Mouse (Mus musculus) urinary bladder, postnatal 14 days (tissue): ENCODE measurements around the gene Snrk.
"Not testable (repeated sequence)": the region's sequence is repeated elsewhere in the genome, so short reads cannot be mapped to it uniquely, and the experiment has no call there.

Experiments
- DNase-seq: peaks from one replicate; pipeline ENCODE4 v3.0.0; 2021; ENCODE audit warnings: low spot score

The Snrk gene

DNA sequence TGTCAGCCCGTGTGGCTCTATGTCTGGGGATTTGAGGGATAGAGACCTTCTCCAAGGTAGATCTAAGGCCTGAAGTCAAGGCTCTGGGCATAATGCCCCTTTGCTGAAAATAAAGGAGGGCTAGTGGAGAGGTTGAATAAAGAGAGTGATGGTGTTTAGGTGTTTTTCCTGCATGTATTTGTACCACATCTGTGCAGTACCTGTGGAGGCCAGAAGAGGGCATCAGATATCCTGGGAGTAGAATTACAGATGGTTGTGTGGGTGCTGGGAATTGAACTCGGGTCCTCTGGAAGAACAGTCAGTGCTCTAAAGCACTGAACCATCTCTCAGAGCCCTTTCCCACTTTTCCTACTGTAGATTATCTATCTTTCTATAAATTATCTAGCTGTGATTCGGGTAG lies 27.7 kb downstream of the Snrk start:
- DNase-seq = no peak

DNA sequence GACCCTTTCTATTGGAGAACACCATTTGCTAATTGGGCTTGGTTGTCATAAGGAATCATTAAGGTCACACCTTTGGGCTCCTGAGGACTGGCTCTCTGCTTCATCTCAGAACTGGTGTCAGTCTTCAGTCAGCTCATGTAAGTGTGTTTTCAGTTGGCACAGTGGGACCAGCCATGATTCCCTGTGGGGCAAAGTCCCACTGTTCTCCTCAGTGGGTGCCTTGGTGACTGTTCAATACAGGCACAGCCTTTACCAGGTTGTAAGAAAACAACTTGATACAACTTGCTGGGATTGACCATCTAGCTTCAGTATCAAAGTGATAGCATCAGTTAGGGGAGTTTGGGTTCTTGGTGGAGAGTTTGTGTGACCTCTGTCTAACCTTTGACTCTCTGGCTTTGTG lies 28.6 kb downstream of the Snrk start:
- no peak for DNase-seq

DNA sequence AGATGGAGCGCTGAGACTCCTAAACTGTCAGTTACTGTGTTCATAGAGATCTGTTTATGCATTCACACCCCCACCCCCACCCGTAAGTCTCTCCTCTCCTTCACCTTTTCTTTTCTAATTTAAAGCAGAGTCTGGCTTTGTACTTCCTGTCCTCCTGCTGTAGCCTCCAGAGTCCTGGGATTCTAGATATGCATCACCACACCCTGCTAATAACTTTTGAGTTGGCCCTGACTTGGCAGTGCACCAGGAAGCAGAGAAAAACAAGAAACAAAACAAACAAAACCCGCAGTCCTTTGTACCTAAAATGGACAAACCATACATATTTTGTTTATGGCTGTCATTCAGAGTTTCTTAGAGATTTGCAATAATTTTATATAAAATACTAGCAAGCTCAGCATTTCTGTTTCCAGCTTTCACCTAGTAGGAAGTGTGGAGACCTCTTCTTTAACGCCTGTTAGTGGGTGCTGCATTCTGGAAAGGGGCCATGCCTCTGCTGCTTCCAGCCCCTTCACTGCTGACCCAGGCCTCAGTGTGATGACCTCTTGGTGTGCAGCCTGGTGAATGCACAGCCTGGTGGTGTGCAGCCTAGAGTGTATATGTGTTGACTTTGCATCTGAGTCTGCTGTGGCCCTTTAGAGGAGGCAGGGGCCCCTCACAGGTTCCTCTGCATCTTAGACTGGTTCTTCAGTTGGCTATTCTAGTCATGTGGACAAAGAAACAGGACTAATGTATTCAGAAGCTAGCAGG lies 29.2 kb downstream of the Snrk start:
- DNase-seq = peak; percentile 63

DNA sequence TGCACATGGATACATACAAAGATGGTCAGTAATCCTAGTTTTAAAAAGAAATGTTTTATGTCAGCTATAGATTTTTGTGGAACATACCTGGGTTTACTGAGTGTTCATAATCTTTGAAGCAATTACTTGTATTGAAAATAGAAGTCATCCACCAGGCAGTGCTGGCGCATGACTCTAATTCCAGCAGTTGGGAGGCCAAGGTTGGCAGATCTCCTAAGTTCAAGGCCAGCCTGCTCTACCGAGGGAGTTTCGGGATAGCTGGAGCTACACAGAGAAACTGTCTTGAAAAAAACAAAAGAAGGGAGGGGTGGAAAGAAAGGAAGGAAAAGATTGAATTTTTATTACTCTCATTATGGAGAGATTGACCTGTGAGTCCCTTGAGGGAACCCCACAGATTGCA lies 31.3 kb downstream of the Snrk start:
- no peak for DNase-seq

DNA sequence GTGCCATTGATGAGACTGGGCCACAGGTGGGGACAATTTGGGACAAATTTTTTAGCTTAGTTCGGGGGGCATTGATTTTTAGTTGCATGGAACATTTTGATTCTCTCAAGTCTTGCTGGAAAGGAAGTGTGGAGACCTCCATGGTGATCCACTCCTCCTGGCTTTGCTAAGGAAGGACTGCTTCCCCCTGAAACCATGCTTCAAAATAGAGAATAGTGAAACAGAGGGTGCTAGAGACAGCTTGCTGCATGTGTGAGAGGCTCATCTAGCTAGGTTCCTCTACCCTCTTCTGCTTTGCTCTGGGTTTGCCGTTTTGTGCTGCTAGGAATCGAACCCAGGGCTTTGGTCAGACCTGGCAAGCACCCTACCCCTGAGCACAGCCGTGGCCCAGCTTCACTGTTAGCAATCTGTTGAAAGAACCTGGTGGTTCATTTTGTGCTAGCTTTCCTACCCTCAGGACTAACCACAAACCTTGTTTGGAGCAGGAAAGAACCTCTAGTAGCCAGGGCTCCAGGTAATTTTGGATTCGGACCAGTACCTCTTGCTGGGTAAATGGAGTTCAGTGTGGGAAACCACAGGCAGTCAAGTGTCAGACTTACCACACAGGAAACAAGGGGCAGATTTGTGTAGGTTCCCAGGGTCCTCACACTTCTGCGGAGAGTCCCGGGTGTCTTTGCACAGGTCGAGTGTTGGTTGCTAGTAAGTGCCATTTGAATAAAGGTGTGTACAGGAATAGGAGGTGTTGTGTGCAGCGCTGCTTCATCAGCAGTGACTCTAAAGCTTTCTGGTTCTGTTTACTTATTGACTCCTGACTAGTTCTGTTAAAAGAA lies 33.1 kb downstream of the Snrk start:
- no peak for DNase-seq

DNA sequence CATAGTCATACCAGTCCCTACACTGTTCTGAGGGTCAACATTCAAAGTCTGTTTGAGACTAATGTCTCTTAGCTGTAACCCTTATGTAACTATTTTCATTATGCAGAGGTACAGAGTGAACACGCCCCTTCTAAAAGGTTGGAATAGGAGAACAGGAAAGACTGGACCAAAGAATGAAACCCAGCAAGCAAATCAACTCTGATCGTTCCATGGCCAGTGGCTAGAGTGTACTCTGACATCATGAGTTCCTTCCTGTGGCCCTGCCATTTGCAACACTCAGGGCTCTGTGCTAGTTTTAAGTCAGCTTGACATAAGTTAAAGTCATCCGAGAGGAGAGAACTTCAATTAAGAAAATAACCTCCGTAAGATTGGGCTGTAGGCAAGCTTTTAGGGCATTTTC lies 35.0 kb downstream of the Snrk start:
- DNase-seq = peak; percentile 33

DNA sequence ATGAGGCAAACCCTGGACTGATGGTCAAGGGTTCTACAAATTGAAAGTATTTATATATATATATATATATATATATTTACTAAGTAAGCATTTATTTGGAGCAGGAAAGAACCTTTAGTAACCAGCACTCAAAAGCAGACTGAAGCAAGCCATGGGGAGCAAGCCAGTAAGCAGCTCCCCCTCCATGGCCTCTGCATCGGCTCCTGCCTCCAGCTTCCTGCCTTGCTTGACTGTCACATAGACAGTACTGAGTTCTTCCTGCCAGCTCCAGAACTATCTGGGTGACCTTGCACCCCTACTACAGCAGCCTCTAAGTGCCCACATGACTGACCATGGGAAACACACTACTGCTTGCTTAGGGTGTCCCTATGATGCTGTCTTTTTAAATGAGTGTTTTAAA lies 35.4 kb downstream of the Snrk start:
- DNase-seq = no peak

DNA sequence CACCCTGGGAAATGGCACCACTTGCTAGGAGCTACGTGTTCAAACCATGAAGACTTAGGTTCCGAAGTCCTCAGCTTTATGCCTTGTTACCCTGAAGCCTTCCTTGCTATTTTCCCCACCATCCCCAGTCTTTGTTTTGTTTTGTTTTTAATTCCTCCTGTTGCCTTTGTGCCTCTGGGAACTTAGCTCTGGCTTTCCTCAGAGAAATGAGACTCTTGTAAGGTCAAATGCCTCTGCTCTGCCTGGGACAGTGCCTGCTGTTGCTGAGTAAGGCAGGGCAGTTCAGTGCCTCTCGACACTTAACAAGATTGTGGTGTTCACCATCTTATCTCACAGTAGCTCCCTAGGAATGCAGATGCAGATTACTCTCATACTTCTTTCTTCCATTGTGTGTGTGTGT lies 36.4 kb downstream of the Snrk start:
- no peak for DNase-seq

DNA sequence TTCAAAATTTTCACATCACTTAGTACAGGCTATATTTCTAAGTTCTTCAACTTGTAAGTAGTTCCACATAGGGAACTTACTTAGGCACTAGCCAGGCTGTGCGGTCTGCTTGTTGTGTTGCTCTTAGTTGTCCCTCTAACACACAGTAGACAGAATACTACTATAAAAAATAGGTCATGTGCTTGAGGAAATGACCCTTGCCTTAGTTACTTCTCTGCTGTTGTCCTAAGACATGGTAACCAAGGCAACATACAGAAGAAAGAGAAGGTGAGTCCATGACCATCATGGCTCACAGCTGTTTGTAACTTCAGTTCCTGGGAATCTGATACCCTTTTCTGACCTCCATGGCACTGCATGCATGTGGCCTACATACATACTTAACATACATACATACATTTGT lies 38.1 kb downstream of the Snrk start:
- no peak for DNase-seq

DNA sequence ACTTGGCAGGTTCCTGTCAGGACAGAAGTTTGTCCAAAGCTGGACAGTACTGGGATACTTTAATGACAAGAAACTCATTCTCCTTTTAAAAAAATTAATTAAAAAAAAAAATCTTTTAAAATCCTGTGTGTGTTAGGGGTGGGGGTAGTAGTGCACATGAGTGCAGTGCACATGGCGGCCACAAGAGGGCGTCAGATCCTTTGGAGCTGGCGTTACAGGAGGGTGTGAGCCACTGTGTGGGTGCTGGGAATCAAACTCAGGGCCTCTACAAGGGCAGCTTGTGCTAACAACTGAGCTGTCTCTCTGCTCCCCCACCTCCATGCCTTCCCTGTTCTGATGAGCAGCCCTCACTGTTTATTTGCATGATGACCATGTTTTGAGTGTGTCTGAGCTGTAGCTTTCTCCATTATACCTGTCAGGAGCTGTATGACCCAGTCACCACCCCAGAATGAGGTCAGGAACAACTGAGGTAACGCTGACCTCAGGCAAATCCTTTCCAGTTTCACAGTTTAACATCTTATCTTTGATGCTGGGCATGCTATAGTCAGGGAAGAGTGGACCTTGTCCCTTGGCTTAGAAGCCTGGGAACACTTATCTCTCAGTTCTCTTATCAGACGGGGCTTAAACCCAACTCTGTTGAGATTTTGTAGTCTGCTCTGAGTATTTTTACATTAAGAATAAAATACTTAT lies 39.5 kb downstream of the Snrk start:
- DNase-seq = no peak

DNA sequence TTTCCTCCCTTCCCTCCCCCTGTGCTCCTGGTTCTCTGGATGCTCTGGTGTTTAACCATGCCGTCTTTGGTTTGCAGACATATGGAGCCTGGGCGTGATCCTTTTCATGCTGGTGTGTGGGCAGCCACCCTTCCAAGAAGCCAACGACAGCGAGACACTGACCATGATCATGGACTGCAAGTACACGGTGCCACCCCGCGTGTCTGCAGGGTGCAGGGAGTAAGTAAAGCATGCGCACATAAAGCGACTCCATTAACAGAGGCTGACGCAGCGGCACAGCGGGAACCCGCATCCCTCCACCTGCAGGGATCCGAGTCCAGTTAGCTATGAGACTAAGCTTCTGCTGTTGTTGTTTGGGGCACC lies 40.0 kb downstream of the Snrk start:
- no peak for DNase-seq

DNA sequence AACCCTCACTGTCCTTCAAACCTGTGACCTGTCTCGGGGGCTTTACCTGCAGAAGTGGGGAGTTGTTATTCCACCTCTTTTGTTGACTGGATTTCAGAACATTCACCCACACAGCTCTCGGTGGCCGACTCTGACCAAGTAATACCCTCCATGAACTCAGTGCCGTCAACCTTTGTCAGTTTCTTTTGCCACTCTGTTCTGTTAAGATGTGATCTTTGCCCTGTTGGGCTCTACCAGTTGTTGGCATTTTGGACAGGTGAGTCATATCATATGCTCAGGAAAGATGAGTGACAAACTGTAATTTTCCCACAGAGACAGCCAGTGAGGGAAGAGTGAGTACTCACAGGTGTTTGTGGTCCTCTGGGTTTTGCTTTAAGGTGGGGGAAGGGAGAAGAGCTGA lies 47.5 kb downstream of the Snrk start:
- no peak for DNase-seq

DNA sequence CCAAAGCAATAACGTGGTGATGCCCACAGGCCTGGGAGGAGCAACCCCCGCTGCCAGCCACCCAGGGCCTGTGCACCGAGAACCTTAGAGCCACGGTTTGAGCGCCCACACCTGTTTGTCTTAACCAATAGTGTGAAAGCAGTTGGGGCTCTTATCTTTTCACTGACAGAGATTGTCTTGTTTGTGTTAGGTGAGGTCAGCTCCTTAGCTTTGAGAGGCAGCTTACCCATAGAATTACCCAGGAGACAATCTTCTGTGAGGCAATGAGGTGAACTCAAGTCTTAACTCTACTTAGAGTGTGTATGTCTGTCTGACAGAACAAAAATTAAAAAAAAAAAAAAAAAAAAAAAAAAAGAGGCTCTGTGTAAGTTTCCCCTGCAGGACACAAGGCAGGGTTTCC lies 50.7 kb downstream of the Snrk start:
- DNase-seq = not testable (repeated sequence)

DNA sequence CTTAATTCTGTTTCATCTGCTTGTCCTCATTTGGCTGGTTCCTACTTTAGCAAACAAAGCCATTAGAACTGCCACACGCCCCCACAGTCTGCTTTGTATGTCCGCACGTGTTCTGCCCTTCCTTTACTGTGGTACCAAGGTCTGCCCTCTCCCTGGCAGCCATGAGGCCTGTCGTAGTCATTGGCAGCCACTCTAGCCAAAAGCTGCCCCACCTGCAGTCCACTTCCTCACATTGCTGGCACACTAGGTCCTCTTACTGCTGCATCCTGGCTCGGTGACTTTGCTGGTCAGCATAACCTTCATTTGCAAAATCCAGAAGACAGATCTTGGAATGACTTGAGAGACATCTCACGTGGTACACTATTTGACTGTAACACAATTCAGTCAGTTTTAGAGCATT lies 52.8 kb downstream of the Snrk start:
- DNase-seq = no peak

DNA sequence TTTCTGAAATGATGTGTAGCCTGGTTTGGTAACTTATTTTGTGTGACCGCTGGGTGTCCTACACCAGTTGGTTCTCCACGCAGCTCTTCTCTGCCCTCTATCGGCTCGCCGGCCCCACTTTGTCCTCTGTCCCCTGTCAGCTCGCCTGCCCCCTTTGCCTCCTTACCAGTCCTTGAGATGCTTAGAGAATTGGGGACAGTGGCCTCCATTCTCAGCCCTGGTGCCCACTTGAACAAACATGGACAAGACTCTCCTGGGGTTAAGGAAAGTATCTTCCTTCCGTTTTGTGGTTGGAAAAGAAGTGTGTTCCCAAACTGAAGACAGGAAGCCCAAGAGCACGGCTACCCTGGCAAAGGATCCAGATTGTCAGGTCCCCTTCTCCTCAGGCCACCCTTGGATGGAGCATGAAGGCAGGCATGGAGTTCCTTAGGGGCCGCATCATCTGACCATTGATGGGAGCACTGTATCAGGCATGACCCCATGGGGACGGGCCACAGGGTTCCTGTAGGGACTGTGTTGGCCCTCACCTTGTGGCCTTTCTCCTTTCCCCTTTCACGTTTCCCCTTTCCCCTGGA lies 55.6 kb downstream of the Snrk start:
- DNase-seq = no peak

DNA sequence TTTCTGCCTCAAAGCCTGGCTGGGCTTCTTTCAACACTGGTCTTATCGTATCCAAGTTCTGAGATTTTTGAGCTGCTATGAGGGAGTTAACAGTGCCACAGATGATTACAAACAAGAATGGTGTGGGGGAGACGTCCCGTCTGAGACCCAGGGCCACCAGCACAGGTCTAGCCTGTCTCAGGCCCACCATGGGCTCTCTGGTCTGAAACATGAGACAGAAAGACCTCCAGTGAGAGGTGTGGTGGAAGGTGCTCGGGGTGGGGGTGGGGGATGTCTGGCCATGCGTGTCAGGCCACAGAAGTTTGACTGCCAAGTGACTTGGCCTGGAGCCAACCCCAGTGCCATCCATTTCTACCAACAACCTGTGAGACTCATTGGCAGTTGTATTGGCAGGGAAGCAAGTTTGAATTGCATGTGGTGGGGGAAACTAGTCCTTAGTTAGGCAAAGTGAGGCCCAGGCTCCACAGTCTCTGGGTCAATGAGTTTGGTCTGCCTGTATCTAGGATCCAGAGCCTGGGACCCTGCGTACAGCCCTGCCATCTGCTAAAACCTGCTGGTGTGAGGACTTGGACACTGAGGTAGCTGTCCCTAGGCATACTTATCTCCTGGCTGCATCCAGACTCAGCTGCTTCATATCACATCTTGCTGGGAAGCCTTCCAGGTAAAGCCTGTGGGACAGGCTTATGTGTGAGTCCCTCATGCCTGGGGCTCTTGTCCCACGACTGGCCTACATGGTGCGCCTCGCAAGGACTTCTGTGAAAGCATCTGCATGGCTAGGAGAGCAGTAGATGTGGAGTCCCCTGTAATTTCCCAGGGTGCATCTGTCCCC lies 56.6 kb downstream of the Snrk start:
- no peak for DNase-seq

DNA sequence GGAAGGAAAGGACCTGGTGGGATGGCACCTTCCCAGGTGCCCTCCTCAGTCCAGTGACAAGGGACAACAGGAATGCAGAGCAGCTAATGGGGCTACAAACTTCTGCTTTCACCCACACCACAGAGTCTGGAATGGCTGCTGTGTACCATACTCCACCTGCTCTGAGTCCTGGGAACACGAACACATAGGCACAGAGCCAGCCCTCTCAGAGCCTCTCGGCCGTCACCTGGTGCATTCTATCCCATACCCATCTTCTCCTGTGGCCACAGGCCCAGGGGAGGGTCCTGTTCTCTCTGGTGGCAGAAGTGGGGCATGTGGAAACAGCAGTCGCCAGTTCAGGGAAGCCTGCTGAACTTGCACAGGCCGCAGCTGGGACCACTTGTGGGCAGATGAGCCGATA lies 57.7 kb downstream of the Snrk start:
- DNase-seq = no peak

DNA sequence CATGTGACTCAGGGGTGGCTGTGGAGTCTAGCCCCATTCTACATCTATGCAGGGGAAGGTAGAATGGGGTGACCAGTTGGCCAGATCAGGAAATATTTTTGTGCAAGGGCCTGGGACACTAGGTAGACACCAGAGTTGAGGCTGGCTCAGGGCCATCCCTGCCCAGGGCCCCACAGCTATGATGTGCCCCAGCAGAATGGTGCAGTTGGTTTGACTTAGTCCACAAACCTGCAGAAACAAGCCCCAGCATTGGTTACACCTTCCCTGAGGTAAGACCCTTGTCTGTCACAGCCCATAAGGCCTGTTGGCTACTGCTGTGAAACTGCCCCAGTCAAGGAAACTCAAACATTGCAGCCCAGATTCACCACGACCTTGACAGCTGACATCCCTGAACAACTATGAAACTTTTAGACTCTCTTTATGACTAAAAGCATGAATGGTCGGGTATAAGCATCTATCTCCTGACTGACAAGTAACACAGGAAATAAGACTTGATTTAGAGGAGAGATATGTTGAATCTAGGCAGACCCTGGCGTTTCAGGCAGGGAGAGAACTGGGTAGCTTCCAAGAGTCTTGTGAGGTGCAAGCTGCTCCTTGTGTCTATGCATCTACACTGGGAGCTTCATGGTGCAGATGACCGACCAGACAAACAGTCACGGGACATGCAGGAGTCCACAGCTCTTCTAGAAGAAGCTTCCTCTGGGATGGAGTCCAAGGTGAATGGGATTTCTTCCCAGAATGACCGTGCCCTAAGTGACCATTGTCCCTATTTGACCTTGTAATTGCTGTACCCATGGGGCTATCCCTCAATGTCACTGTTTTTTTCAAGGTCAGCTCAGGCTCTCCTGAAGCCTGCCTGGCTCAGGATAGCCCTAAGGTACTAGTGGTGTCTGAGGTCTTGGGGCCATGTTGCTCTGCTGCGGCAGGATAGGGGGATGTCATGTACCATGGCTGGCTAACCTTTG lies 60.5 kb downstream of the Snrk start:
- DNase-seq = no peak

DNA sequence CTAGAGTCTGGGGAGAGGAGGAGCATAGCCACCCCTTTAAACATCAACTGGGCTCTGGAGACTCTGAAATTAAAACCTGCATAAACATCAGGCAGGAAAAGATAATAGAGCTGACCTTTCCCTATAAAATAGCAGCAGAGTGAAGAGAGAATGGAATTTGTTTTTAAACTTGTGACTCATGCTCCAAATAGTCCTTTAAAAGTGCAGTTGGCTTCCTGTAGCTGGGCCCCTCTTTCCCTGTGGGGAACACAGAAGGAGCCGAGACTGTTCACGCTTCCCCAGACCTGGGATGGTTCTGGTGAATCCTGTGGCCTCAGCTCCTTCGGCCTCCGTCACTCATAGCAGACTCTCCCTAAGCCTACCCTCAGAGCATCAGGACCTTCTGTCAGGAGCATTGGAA lies 61.4 kb downstream of the Snrk start:
- DNase-seq = no peak

DNA sequence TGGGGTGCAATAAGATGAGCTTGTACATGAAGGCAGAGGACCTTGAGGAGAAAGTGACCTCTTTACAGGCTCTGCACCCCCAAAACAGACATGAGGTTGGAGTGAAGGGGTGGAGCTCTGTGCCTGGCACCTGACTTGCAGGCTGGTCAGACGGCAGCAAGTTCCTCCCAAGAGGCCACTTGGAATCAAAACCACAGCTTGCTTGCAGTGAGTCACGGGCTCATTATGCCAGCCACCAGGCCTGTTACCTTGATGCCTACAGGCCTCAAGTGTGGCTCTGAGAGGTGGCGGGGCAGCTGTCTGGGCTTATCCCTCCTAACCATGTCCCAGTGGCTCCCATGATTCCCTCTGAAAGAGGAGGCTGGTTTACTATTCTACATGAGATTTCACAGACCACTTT lies 63.0 kb downstream of the Snrk start:
- DNase-seq = no peak

DNA sequence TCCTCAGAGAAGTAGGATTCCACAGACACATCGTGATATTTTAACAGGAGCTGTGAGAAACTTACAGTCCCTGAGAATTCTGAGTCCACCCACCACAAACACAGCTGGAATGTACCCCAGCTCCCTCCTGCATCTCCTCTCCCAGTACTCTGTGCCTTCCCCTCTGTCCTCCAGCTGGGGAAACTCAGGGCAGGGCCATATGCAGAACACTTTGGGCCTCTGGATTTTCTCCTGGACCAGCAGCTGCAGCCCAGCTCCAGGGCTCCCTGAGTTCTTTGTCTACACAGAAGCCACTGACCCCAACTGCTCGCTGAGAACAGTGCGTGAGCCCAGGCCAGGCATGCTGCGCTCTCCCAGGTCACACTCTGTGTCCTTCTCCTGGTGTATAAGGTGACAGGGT lies 66.0 kb downstream of the Snrk start:
- no peak for DNase-seq
